Mouse (Mus musculus): ENCODE results near the gene Ccdc88b.

DNA sequence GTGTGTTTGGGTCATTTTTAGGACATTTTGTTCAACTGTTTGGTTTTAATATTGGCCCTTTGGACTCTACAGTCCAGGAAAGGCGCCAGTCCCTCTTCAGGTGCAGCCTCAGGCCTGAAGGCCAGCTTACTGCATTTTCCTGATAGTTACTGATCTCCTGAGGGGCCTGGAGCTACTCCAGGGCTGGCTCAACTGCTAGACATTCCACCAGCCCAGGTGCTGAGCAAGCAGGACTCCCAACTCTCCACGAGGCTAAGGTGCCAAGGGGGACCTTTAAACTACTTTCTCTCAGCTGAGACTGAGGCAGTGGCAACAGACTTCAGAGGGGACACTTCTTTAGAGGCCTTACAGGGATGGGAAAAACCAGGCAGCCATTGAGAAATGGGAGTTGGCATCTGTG is 46.8 kb upstream of the Ccdc88b start:
- TF ChIP-seq MYOD1 (IDR thresholded peaks at IDR 0.05; ENCODE audit: control insufficient read depth, insufficient read length, low read depth) (no peak), CTCF (IDR thresholded peaks at IDR 0.05; ENCODE audit: control insufficient read depth, insufficient read depth, insufficient read length) (no peak), FOSL1 (IDR thresholded peaks at IDR 0.05; ENCODE audit: insufficient read depth, low read length, poor library complexity, severe bottlenecking) (no peak), CEBPB (IDR thresholded peaks at IDR 0.05; ENCODE audit: low read depth) (no peak), MYOG (IDR thresholded peaks at IDR 0.05; ENCODE audit: control insufficient read depth, extremely low read depth, insufficient read length) (no peak), USF1 (IDR thresholded peaks at IDR 0.05; ENCODE audit: low read depth) (no peak)
